Mouse (Mus musculus) ES-Bruce4 (cell line): ENCODE results near the gene Nradd.

Experiments
- CTCF ChIP-seq: IDR thresholded peaks from one replicate; pipeline ENCODE4 v1.8.1; 2011; ENCODE audit warnings: low read depth, low read length
- EP300 ChIP-seq: IDR thresholded peaks from 2 replicates; pipeline ENCODE4 v1.6.1; 2011; ENCODE audit warnings: low read depth, low read length; ENCODE audit not compliant: insufficient read depth
- POLR2A ChIP-seq: IDR thresholded peaks from one replicate; pipeline ENCODE4 v1.8.1; 2011; ENCODE audit warnings: low read length; ENCODE audit not compliant: insufficient read depth

DNA sequence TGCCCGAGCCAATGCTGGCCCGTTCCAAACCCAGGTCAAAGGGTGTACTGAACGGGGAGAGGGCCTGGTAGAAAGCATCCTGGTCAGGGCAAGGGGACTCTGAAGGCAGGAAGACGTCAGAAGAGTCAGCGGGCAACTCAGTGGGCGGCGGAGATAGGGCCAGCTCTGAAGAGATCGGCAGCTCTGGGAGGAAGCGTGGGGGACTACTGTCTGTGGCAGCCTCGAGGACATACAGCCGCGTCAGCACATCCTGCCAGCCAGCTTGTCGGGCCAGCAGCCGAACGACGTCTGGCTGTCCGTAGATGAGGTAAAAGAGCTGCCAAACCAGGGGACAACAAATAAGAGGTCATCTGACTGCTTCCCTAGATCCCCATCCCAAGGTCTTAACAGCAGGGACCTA is 9.6 kb upstream of the Nradd start:
- TF ChIP-seq POLR2A (no peak), CTCF (no peak), EP300 (no peak)
